Mouse (Mus musculus): ENCODE data around the gene Nrip3. TPM values are rescaled to one million over a fixed set of nuclear protein-coding genes. Genes with fewer than 3 reads are reported as not detected.

The Nrip3 gene
- polyA plus RNA-seq, 1 experiment from 2014 or later = 1.1 TPM

DNA sequence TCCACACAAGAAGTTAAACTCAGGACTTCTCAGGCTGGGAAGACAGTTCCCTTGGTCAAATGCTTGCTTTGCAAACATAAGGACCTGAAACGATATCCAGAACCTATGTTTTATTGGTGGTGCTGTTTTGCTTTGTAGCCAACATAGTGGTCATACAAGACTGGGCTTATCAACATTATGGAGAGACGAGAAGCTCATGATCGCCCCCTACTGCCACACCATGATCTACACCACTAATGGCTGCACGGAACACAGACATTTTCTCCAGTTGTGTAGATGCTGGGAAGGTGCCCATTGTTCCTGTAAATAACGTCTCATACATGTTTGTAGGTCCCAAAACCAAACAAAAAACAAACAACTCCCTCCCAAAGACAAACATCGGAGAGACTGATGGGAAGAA lies 23.0 kb upstream of the Nrip3 start:
- Histone ChIP-seq H3K27ac (ENCODE audit: low read depth, low read length) (no peak overlapping the region), H3K36me3 (ENCODE audit: control insufficient read depth, insufficient read depth, low read length) (no peaks in the 10 kb centered on the region), H3K9ac (ENCODE audit: low read length) (no peak overlapping the region), H3K4me2 (no peak overlapping the region), H3K4me3 (ENCODE audit: low read depth, low read length) (no peak overlapping the region), H3K9me3 (ENCODE audit: control insufficient read depth, low read length) (no peaks in the 10 kb centered on the region), H3K27me3 (ENCODE audit: control insufficient read depth, insufficient read depth, low read length) (no peaks in the 10 kb centered on the region; the same call in 1 of the 2 replicates), H3K4me1 (ENCODE audit: control insufficient read depth, insufficient read depth, low read length) (no peaks in the 10 kb centered on the region)
- 66% methylated on average over 6 of the region's 6 CpGs for WGBS
- DNase-seq (ENCODE audit: low spot score, missing footprints) (peak; percentile 86), ATAC-seq (ENCODE audit: low FRiP score) (no peak)

DNA sequence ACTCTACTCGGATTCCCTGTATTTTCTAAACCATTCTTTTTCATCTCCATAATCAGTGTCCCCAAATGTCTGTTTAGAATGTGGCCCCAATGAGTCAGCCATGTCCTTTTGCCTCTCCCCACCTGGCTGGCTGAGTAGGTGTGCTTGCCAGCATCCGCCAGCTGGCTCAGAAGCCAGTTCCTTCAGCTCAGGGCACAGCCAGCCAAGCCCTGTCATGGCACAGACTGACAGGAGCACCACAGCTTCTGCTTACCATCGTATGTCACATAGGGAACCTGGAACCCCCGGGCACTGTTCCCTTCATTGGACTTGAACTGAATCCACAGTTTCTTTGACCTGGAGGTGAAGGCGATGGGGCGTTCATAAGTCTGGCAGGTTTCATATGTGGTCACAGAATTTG lies 22.5 kb upstream of the Nrip3 start:
- 97% methylated on average over 6 of the region's 6 CpGs for WGBS

DNA sequence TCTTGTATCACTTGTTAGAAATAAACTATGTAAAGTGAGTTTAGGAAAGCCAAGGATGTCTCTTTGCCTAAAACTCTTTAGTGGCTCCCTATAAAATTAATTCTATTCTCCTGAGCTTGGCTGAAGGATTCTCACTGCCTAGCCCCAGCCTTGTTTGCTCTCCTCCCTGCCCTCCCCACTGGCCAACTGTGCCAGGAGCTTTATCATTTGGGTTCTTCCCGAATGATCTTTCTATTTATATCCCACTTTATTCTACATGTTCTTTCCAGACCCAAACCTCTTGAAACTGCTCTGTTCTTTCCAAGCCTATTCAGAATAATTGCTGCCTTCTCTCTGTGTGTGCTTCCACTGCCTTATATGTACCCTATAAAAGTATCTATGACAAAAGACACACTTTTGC lies 21.7 kb upstream of the Nrip3 start:
- H3K36me3 ChIP-seq (ENCODE audit: control insufficient read depth, insufficient read depth, low read length) = no peaks in the 10 kb centered on the region
- 81% methylated on average over 1 of the region's 1 CpGs for WGBS
- no peak for DNase-seq (ENCODE audit: low spot score, missing footprints)
- no peaks in the 10 kb centered on the region; the same call in 1 of the 2 replicates for H3K27me3 ChIP-seq (ENCODE audit: control insufficient read depth, insufficient read depth, low read length)
- no peaks in the 10 kb centered on the region for H3K4me1 ChIP-seq (ENCODE audit: control insufficient read depth, insufficient read depth, low read length)
- no peaks in the 10 kb centered on the region for H3K9me3 ChIP-seq (ENCODE audit: control insufficient read depth, low read length)
- no peak overlapping the region for H3K27ac ChIP-seq (ENCODE audit: low read depth, low read length)
- ATAC-seq (ENCODE audit: low FRiP score) = no peak
- no peak overlapping the region for H3K9ac ChIP-seq (ENCODE audit: low read length)
- no peak overlapping the region for H3K4me2 ChIP-seq
- H3K4me3 ChIP-seq (ENCODE audit: low read depth, low read length) = no peak overlapping the region

More for the DNA sequence above, 22.5 kb upstream of the Nrip3 start:
- Histone ChIP-seq H3K36me3 (ENCODE audit: control insufficient read depth, insufficient read depth, low read length) (no peaks in the 10 kb centered on the region), H3K4me1 (ENCODE audit: control insufficient read depth, insufficient read depth, low read length) (no peaks in the 10 kb centered on the region), H3K27ac (ENCODE audit: low read depth, low read length) (no peak overlapping the region), H3K4me3 (ENCODE audit: low read depth, low read length) (no peak overlapping the region), H3K27me3 (ENCODE audit: control insufficient read depth, insufficient read depth, low read length) (no peaks in the 10 kb centered on the region; the same call in 1 of the 2 replicates), H3K9ac (ENCODE audit: low read length) (no peak overlapping the region), H3K9me3 (ENCODE audit: control insufficient read depth, low read length) (no peaks in the 10 kb centered on the region), H3K4me2 (no peak overlapping the region)
- ATAC-seq (ENCODE audit: low FRiP score) = no peak
- DNase-seq (ENCODE audit: low spot score, missing footprints) = no peak

- Histone ChIP-seq H3K4me3 (ENCODE audit: low read depth, low read length) (no peak overlapping the region), H3K27ac (ENCODE audit: low read depth, low read length) (no peak overlapping the region), H3K4me1 (ENCODE audit: control insufficient read depth, insufficient read depth, low read length) (no peaks in the 10 kb centered on the region), H3K36me3 (ENCODE audit: control insufficient read depth, insufficient read depth, low read length) (no peaks in the 10 kb centered on the region), H3K9me3 (ENCODE audit: control insufficient read depth, low read length) (no peaks in the 10 kb centered on the region), H3K27me3 (ENCODE audit: control insufficient read depth, insufficient read depth, low read length) (no peaks in the 10 kb centered on the region), H3K9ac (ENCODE audit: low read length) (no peak overlapping the region), H3K4me2 (no peak overlapping the region)
- WGBS = 91% methylated on average over 4 of the region's 4 CpGs
- no peak for DNase-seq (ENCODE audit: low spot score, missing footprints)
- ATAC-seq (ENCODE audit: low FRiP score) = no peak
These were observed 18.8 kb upstream of the Nrip3 start for GRCm38 (mm10) chr7:109800626-109801025.

- 93% methylated on average over 11 of the region's 11 CpGs for WGBS
- Histone ChIP-seq H3K4me1 (ENCODE audit: control insufficient read depth, insufficient read depth, low read length) (no peaks in the 10 kb centered on the region), H3K27me3 (ENCODE audit: control insufficient read depth, insufficient read depth, low read length) (no peaks in the 10 kb centered on the region), H3K27ac (ENCODE audit: low read depth, low read length) (no peak overlapping the region), H3K36me3 (ENCODE audit: control insufficient read depth, insufficient read depth, low read length) (no peaks in the 10 kb centered on the region), H3K9ac (ENCODE audit: low read length) (no peak overlapping the region), H3K9me3 (ENCODE audit: control insufficient read depth, low read length) (no peaks in the 10 kb centered on the region), H3K4me3 (ENCODE audit: low read depth, low read length) (no peak overlapping the region), H3K4me2 (no peak overlapping the region)
- no peak for DNase-seq (ENCODE audit: low spot score, missing footprints)
- ATAC-seq (ENCODE audit: low FRiP score) = no peak
These were observed 17.3 kb upstream of the Nrip3 start for GRCm38 (mm10) chr7:109799168-109799567.

- no peak overlapping the region for H3K9ac ChIP-seq (ENCODE audit: low read length)
- WGBS = 83% methylated on average over 5 of the region's 5 CpGs
- H3K27me3 ChIP-seq (ENCODE audit: control insufficient read depth, insufficient read depth, low read length) = no peaks in the 10 kb centered on the region
- no peaks in the 10 kb centered on the region for H3K9me3 ChIP-seq (ENCODE audit: control insufficient read depth, low read length)
- H3K4me3 ChIP-seq (ENCODE audit: low read depth, low read length) = no peak overlapping the region
- DNase-seq (ENCODE audit: low spot score, missing footprints) (no peak), ATAC-seq (ENCODE audit: low FRiP score) (no peak)
- no peaks in the 10 kb centered on the region for H3K4me1 ChIP-seq (ENCODE audit: control insufficient read depth, insufficient read depth, low read length)
- no peaks in the 10 kb centered on the region for H3K36me3 ChIP-seq (ENCODE audit: control insufficient read depth, insufficient read depth, low read length)
- no peak overlapping the region for H3K4me2 ChIP-seq
- no peak overlapping the region for H3K27ac ChIP-seq (ENCODE audit: low read depth, low read length)
These were observed 13.7 kb upstream of the Nrip3 start for GRCm38 (mm10) chr7:109795564-109795963.

DNA sequence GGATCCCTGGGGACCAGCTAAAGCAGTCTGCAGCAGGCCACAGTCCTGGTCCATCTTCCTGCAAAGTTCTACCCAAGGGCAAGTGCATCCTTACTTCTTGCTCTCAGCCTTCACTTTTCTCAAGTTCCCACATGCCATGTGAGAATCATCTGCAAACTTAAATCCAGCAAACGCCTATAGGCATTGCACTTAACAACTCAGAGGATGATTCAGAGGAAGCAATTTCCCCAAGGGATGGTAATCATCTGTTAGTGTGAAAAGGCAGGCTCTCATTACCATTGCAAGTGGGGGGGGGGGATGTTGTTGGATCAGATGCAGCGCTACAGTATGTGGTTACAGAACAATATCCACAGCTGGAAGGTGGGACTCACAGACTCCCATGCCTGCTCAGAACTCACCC lies 12.7 kb upstream of the Nrip3 start:
- H3K4me3 ChIP-seq (ENCODE audit: low read depth, low read length) = no peak overlapping the region
- ATAC-seq (ENCODE audit: low FRiP score) (no peak), DNase-seq (ENCODE audit: low spot score, missing footprints) (no peak)
- no peaks in the 10 kb centered on the region for H3K4me1 ChIP-seq (ENCODE audit: control insufficient read depth, insufficient read depth, low read length)
- no peak overlapping the region for H3K9ac ChIP-seq (ENCODE audit: low read length)
- 80% methylated on average over 2 of the region's 2 CpGs for WGBS
- H3K4me2 ChIP-seq = no peak overlapping the region
- H3K27ac ChIP-seq (ENCODE audit: low read depth, low read length) = no peak overlapping the region
- no peaks in the 10 kb centered on the region for H3K36me3 ChIP-seq (ENCODE audit: control insufficient read depth, insufficient read depth, low read length)
- no peaks in the 10 kb centered on the region for H3K27me3 ChIP-seq (ENCODE audit: control insufficient read depth, insufficient read depth, low read length)
- H3K9me3 ChIP-seq (ENCODE audit: control insufficient read depth, low read length) = no peaks in the 10 kb centered on the region

DNA sequence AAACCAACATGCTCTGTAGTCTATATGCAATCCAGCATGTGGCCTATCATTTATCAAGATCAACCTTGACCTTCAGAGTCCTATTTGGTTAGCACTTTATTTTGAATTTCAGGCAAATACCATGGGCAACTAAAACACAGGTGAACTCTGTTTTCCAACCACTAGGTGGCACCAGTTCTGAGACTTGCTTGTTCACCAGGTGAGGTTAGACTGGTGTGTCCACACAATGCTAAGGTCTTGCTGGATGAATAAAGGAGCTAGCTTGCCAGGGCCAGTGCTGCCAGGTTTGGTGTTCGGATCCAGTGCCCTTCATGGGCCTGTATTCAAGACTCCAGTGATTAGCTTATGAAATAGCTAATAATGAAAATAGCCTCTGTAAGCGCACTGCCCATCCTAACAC lies 10.9 kb upstream of the Nrip3 start:
- 84% methylated on average over 2 of the region's 2 CpGs for WGBS
- no peaks in the 10 kb centered on the region for H3K9me3 ChIP-seq (ENCODE audit: control insufficient read depth, low read length)
- H3K4me1 ChIP-seq (ENCODE audit: control insufficient read depth, insufficient read depth, low read length) = no peaks in the 10 kb centered on the region
- H3K27me3 ChIP-seq (ENCODE audit: control insufficient read depth, insufficient read depth, low read length) = no peaks in the 10 kb centered on the region
- H3K4me3 ChIP-seq (ENCODE audit: low read depth, low read length) = no peak overlapping the region
- no peaks in the 10 kb centered on the region for H3K36me3 ChIP-seq (ENCODE audit: control insufficient read depth, insufficient read depth, low read length)
- DNase-seq (ENCODE audit: low spot score, missing footprints) (peak; percentile 84), ATAC-seq (ENCODE audit: low FRiP score) (0 out of 2 replicates have a peak, but pooled peaks have one; percentile 42)
- H3K27ac ChIP-seq (ENCODE audit: low read depth, low read length) = no peak overlapping the region
- H3K9ac ChIP-seq (ENCODE audit: low read length) = no peak overlapping the region
- H3K4me2 ChIP-seq = no peak overlapping the region

GRCm38 (mm10) chr7:109790818-109791217 lies 9.0 kb upstream of the Nrip3 start:
- WGBS = 83% methylated on average over 3 of the region's 3 CpGs
- H3K4me1 ChIP-seq (ENCODE audit: control insufficient read depth, insufficient read depth, low read length) = no peaks in the 10 kb centered on the region
- no peak for DNase-seq (ENCODE audit: low spot score, missing footprints)
- no peak overlapping the region for H3K4me3 ChIP-seq (ENCODE audit: low read depth, low read length)
- H3K4me2 ChIP-seq = no peak overlapping the region
- H3K27ac ChIP-seq (ENCODE audit: low read depth, low read length) = no peak overlapping the region
- ATAC-seq (ENCODE audit: low FRiP score) = no peak
- H3K27me3 ChIP-seq (ENCODE audit: control insufficient read depth, insufficient read depth, low read length) = no peaks in the 10 kb centered on the region
- H3K36me3 ChIP-seq (ENCODE audit: control insufficient read depth, insufficient read depth, low read length) = no peaks in the 10 kb centered on the region
- no peaks in the 10 kb centered on the region for H3K9me3 ChIP-seq (ENCODE audit: control insufficient read depth, low read length)
- H3K9ac ChIP-seq (ENCODE audit: low read length) = no peak overlapping the region

GRCm38 (mm10) chr7:109787860-109788259 lies 6.0 kb upstream of the Nrip3 start:
- Histone ChIP-seq H3K27me3 (ENCODE audit: control insufficient read depth, insufficient read depth, low read length) (peaks cover 7% of the 10 kb centered on the region; the same call in 1 of the 2 replicates), H3K4me1 (ENCODE audit: control insufficient read depth, insufficient read depth, low read length) (no peaks in the 10 kb centered on the region), H3K27ac (ENCODE audit: low read depth, low read length) (no peak overlapping the region), H3K9ac (ENCODE audit: low read length) (no peak overlapping the region), H3K9me3 (ENCODE audit: control insufficient read depth, low read length) (no peaks in the 10 kb centered on the region), H3K4me3 (ENCODE audit: low read depth, low read length) (no peak overlapping the region), H3K36me3 (ENCODE audit: control insufficient read depth, insufficient read depth, low read length) (no peaks in the 10 kb centered on the region), H3K4me2 (no peak overlapping the region)
- DNase-seq (ENCODE audit: low spot score, missing footprints) = no peak
- WGBS = 81% methylated on average over 2 of the region's 2 CpGs
- ATAC-seq (ENCODE audit: low FRiP score) = no peak

Data from midbrain, embryonic 11.5 days (tissue).